Mouse (Mus musculus) bone marrow macrophage, adult 2 months (primary cell): ENCODE measurements around the gene Clec4e.

Source experiments
- CTCF ChIP-seq: IDR thresholded peaks from 2 replicates; pipeline ENCODE4 v1.5.1; 2012; ENCODE audit warnings: low read depth, mild to moderate bottlenecking, low read length, moderate library complexity
- POLR2A ChIP-seq: IDR thresholded peaks from 2 replicates; pipeline ENCODE4 v1.6.1; 2012; ENCODE audit warnings: mild to moderate bottlenecking, low read depth, low read length, borderline replicate concordance

- no peak for TF ChIP-seq CTCF
- no peak for TF ChIP-seq POLR2A
These were observed 28.8 kb downstream of the Clec4e start for GRCm38 (mm10) chr6:123260868-123261267.
